Mouse (Mus musculus): Measurements from ENCODE around the gene Tmed1. TPM values are rescaled to one million over a fixed set of nuclear protein-coding genes. Genes with fewer than 3 reads are reported as not detected.
A peak's percentile ranks its signal among the peaks of the same experiment; 100 is the strongest.
"Not testable (repeated sequence)": the region's sequence is repeated elsewhere in the genome, so short reads cannot be mapped to it uniquely, and the experiment has no call there.

Tmed1 gene
- 10 to 100 TPM; 31.6 to 32.7 TPM for total RNA-seq (2021)
- long read RNA-seq, experiment 1, transcript Tmed1-201 (4 exons, 1,378 nt) = major isoform, 71 of 77 reads
- long read RNA-seq, experiment 1, partial matches to known transcripts = 0 of 77 reads
- long read RNA-seq, experiment 1, other reads (novel, unspliced or antisense) = 0 of 77 reads
- long read RNA-seq, experiment 2, transcript Tmed1-201 (4 exons, 1,378 nt) = major isoform, 69 of 86 reads
- long read RNA-seq, experiment 2, transcript Tmed1-203 (3 exons, 1,454 nt) = minor isoform, 6 of 86 reads
- long read RNA-seq, experiment 2, partial matches to known transcripts = 0 of 86 reads
- long read RNA-seq, experiment 2, other reads (novel, unspliced or antisense) = 4 of 86 reads

DNA sequence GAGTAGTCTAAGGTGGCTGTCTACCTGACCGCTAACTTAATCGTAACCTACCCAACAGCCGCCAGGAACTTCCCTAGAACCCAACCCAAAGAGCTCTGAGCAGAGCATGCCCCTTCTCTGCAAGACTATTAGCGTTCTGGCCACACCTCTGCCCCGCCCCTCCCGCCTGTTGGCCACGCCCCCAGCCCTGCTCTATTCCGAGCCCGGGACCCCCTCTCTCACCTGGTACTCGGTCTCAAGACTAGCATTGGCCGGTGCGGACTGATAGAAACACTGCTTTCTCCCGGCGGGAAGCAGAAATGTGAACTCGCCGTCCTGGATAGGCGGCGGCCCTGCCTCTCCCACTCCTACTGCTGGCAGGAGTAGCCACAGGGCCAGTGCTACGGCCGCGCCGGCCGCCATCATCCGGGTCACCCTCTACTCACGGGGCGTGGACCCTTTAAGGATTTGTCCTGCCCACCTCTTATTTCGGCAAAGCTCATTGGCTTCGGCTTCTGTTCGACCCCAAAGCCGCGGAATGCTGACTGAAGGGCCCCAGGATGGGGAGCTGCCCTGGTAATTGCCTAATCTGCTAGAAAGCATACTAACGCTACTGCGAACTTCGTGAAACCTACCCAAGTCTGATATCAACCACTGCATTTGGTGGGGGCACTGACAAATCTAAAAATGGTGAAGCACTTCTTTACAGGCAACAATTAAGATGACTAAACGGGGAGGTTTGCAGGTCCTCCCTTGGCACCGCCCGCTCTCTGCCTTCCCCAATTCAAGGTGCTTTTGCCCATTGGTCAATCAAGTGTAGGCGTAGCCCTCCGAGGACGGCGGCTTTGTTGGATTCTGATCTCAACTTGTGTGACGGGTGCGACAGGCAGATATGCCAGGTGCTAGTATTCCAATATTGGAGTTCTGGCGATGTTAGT, at the start of gene Tmed1:
Gene Tmed1, minus strand, starts transcription at position 481 of the 917 bp plus-strand sequence.
- DNase-seq (ENCODE audit: low spot score) = peak; percentile 95

- no peak for DNase-seq (ENCODE audit: low spot score)
These were observed 49.1 kb upstream of the Tmed1 start for GRCm38 (mm10) chr9:21559151-21559550.

DNA sequence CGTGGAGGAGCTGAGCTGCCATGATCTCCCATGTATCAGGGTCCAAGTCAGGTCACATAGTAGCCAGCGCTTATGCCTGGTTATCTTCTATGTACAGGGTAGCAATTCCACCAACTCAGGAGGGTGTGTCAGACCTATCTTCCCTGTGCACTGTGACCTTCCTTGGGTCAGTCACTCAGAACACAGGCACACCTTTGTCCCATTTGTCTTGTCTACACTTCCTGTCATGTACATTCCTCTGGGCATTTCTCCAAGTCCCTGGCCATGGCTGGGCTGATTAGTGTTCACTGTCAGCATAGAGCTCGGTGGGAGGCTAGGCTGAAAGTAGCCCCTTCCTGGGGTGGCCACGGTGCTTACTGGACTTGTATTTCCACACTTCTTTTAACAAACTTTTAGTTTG, 48.3 kb upstream of the Tmed1 start:
- no peak for DNase-seq (ENCODE audit: low spot score)

GRCm38 (mm10) chr9:21557556-21557955, 47.5 kb upstream of the Tmed1 start:
- no peak for DNase-seq (ENCODE audit: low spot score)

GRCm38 (mm10) chr9:21556996-21557395, 46.9 kb upstream of the Tmed1 start:
- DNase-seq (ENCODE audit: low spot score) = no peak

DNA sequence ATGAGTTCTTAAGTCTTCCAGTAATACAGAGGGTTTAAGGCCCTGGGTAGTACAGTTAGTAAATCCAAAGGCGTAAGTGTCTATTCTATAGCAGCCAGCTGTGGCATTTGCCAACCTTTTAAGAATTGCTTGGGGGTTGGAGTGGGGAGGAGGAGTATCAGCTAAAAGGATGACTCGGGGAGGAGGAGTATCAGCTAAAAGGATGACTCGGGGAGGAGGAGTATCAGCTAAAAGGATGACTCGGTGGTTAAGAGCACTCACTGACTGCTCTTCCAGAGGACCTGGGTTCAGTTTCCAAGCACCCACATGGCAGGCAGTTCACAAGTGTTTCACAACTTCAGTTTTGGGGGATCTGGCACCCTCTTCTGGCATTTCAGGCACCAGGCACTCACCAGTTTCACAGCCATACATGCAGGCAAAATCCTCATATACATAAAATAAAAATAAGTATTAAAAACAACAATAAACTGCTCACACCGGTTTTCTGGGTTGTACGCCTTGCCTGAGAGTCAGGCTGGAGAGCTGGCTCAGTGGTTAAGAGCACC, 45.2 kb upstream of the Tmed1 start:
- DNase-seq (ENCODE audit: low spot score) = no peak

DNA sequence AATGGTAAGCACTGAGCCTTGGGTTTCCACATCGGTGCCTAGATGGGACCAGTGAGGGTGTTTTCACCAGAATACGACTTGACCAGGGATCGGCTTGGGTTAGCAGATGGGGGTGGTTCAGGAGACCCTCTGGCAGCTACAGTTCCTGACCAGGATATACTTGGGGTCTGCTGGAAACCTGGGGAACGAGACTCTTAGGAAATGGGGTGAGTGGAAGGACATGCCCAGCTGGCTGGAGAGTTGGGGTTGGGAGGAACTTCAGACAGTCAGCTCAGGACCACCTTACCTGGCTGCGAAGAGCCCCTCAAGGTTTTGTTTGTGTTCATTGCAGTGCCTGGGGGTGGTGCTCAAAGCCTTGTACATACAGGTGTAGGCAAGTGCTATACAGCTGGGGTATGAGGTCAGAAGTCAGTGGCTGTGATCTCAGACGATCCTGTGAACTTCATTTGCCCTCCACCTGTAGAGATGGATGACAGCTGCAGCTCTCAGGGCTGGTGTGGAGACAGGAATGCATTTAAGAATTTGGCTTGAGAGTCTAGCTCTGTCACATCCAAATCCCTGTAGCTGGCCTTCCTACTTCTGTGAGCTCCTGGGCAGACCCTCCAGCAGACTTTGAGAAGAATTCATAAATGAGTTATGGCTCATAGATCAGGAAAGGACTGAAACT, 43.7 kb upstream of the Tmed1 start:
- DNase-seq (ENCODE audit: low spot score) = no peak

DNA sequence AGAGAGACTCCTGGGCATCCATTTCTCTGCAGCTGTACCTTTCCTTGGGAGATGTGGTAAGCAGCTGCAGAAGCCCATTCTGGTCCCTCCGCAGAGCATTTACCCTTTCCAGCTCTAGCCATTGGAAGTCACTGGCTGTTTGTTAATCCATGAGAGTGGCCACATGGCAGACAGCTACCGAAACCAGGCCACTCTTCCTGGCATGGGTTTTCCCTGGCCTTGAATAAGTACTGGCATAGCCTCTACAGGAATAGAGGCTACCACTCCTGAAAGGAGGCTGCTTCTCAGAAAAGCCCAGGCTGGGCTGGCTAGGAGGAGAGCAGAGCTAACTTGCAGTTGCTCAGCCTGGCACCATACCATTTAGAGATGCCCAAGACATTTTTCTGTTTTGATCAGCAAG, 41.0 kb upstream of the Tmed1 start:
- DNase-seq (ENCODE audit: low spot score) = peak; percentile 27

- DNase-seq (ENCODE audit: low spot score) = peak; percentile 56
These were observed 37.3 kb upstream of the Tmed1 start for GRCm38 (mm10) chr9:21547075-21547941.

DNA sequence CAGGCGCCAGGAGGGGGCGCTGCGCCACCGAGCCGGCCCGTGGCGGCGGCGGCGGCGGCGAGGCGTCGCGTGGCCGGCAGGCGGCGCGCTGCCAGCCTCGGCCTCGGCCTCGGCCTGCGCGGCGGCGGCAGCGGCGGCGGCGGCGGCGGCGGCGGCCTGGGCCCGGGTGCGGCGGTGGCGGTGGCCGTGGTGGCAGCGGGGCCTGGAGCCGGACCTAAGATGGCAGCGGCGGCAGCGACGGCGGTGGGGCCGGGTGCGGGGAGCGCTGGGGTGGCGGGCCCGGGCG, 36.7 kb upstream of the Tmed1 start, which contains the start of gene Carm1:
Gene Carm1, plus strand, starts transcription at position 106 of the 286 bp plus-strand sequence.
- DNase-seq (ENCODE audit: low spot score) = no peak

DNA sequence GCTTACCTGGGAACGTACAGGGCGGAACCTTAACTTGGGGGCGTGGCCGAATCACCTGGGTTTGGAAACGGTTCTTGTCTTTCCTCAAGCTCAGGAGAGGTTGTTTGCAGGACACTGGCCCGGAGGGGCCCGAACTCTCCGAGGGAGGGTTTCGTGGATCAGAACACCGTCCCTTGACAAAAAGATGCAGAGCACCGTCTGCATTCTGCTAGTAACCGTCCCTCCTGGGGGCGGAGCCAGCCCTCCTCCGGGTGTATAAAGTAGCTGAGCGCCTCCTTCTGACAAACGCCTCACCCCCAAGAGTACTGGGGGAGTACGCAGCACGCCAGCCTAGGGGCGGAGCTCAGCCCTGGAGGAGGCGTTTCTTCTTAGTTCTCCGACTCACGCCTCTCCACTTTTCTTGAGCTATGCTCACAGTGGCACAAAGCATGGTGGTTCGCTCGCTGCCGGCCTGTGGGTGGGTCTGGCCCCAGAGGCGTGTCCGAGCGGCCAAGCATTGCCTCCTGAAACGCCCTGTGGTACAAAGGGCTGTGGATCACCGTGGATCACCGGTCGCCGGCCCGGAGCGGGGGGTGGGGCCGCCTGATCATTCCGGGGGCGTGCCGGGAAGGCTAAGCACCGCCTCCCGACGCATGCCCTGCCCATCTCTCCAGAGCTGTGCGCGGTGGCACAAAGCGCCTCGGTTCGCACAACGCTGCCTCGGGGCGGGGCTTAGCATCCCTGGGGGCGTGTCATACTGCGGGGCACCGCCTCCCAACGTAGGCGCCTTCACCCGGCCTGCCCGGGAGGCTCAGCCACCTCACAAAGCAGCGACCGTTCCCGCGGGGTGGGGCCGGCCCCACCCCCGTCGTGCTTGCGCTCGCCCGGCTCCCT, 36.1 kb upstream of the Tmed1 start:
- DNase-seq (ENCODE audit: low spot score) = peak; percentile 100

DNA sequence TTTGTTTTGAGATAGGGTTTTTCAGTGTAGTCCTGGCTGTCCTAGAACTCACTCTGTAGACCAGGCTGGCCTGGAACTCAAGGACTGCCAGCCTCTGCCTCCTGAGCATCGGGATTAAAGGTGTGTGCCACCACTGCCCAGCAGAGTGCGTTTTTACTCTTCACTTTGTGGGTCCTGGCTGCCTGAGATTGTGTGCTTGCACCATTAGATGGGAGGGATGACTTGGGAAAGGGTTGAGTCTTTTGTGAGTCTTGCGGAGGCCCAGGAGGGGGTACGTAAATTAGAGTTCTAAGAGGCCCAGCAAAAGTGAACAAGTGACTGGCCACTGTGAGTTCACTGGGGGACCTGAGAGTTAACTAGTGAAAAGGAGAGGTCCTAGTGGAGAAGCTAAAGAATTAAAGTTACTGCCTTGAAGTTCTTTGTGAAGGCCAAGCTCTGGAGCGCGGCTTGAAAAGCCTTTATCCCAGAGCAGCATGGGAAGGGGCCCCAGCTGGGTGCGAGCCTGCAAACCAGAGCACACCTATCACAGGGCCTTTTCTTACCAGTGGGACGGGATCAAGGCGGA, 35.4 kb upstream of the Tmed1 start:
- DNase-seq (ENCODE audit: low spot score) = no peak

DNA sequence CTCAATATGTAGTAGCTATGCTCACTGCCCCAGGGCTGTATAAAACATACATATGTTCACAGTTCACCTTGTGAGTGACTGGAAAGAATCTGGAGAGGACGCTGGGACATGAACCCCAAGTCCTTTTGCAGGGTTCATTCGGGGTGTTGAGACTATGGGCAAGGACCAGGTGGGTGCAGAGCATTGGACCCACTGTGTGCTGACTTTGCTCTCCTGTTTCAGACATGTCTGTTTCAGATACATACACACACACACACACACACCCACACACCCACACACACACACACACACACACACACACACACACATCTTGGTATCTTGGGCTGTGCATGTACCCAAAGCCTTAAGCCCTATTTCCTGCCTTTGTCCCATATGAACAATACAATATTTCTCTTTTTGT, 31.9 kb upstream of the Tmed1 start:
- not testable (repeated sequence) for DNase-seq (ENCODE audit: low spot score)

- no peak for DNase-seq (ENCODE audit: low spot score)
These were observed 30.1 kb upstream of the Tmed1 start for GRCm38 (mm10) chr9:21539981-21540753.

GRCm38 (mm10) chr9:21537009-21537408, 27.0 kb upstream of the Tmed1 start:
- no peak for DNase-seq (ENCODE audit: low spot score)

DNA sequence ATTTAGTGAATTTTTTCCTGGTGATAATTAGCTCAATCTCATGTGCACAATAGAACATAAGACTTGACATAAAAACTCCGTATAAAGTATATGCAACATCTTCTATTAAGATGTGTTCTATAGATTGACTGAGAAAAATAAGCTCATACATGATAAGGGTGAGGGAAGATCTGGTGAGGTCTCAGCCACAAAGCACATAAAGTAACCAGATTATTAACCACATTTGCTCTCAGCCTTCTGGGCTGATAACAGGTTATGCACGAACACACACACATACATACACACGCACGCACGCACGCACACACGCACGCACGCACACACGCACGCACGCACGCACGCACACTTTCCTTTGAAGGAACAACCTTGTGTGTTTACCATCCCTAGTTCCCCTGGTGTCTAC, 26.4 kb upstream of the Tmed1 start:
- no peak for DNase-seq (ENCODE audit: low spot score)

DNA sequence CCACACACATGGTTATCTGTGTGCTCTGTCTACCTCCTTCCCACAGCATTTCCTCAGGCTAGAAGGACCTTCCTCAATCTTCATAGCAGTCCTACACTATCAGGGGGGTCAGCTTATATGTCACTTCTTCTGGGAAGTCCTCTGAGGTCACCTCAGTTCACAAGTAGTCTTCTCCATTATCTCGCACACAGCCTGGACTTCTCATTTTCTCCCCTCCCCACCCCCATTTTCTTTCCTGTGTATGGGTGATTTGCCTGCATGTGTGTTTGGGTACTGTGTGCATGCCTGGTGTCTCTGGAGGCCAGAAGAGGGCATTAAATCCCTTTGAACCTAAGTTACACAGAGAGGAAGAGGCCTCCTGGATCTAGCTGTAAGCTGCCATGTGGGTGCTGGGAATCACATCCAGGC, 17.9 kb upstream of the Tmed1 start:
- no peak for DNase-seq (ENCODE audit: low spot score)

GRCm38 (mm10) chr9:21527100-21527801, 17.2 kb upstream of the Tmed1 start:
- DNase-seq (ENCODE audit: low spot score) = no peak
